Mouse (Mus musculus) heart, embryonic 11.5 days (tissue): Measurements from ENCODE around the gene Trim80. TPM values are rescaled to one million over a fixed set of nuclear protein-coding genes. Genes with fewer than 3 reads are reported as not detected.
A peak's percentile ranks its signal among the peaks of the same experiment; 100 is the strongest.

Experiments
- ATAC-seq: fragments of 200-750 bp; cut with Nextera tagmentation; replicated peaks from 2 replicates; pipeline ENCODE4 v1.8.0; 2017; ENCODE audit warnings: moderate library complexity; ENCODE audit not compliant: insufficient number of reproducible peaks, low FRiP score, low TSS enrichment
- H3K27ac ChIP-seq: fragments of 300-500 bp; sonication (generic); 2 replicates; pipeline ENCODE4 v1.5.1; 2014; ENCODE audit warnings: mild to moderate bottlenecking, low read depth, low read length
- H3K27me3 ChIP-seq: fragments of 300-500 bp; sonication (generic); 2 replicates; pipeline ENCODE4 v1.6.1; 2014; ENCODE audit warnings: mild to moderate bottlenecking, low read length, mixed read lengths; ENCODE audit not compliant: control insufficient read depth, insufficient read depth
- H3K36me3 ChIP-seq: fragments of 300-500 bp; sonication (generic); 2 replicates; pipeline ENCODE4 v1.6.1; 2014; ENCODE audit warnings: mild to moderate bottlenecking, low read length, moderate library complexity, mixed read lengths; ENCODE audit not compliant: control insufficient read depth, insufficient read depth
- H3K4me1 ChIP-seq: fragments of 300-500 bp; sonication (generic); 2 replicates; pipeline ENCODE4 v1.6.1; 2014; ENCODE audit warnings: low read length; ENCODE audit not compliant: control insufficient read depth, insufficient read depth
- H3K4me2 ChIP-seq: fragments of 300-500 bp; sonication (generic); 2 replicates; pipeline ENCODE4 v1.6.1; 2014; ENCODE audit warnings: mild to moderate bottlenecking, moderate library complexity
- H3K4me3 ChIP-seq: fragments of 300-500 bp; sonication (generic); 2 replicates; pipeline ENCODE4 v1.5.1; 2014; ENCODE audit warnings: low read depth, low read length
- H3K9ac ChIP-seq: fragments of 300-500 bp; sonication (generic); 2 replicates; pipeline ENCODE4 v1.6.1; 2014; ENCODE audit warnings: mild to moderate bottlenecking, low read depth, low read length, moderate library complexity
- H3K9me3 ChIP-seq: fragments of 300-500 bp; sonication (generic); replicated peaks from 2 replicates; pipeline ENCODE4 v1.6.1; 2016; ENCODE audit warnings: low read length; ENCODE audit not compliant: control insufficient read depth
- WGBS: fragments of 180-500 bp; shearing (Covaris S2); extraction: QIAGEN DNeasy Blood & Tissue Kit; methylation state at CpG from one replicate; pipeline ENCODE4 v1.1.7; 2014; ENCODE audit not compliant: insufficient replicate concordance; 5-methylcytosine and 5-hydroxymethylcytosine counted together
- polyA plus RNA-seq: library from polyadenylated mRNA; unstranded; fragments of >200 nt; fragmentation: Nextera tagmentation; extraction: Ambion mirVana; gene quantifications from 2 replicates; pipeline ENCODE4 v1.2.1, GENCODE M21; 2014

The Trim80 gene
- polyA plus RNA-seq, 1 experiment from 2014 or later = 0.26 TPM

- H3K4me1 ChIP-seq = peaks cover 21% of the 10 kb centered on the region
- no peak overlapping the region for H3K27ac ChIP-seq
- H3K9me3 ChIP-seq = no peaks in the 10 kb centered on the region
- 86% methylated on average over 3 of the region's 3 CpGs for WGBS
- H3K9ac ChIP-seq = no peak overlapping the region
- no peak overlapping the region for H3K4me3 ChIP-seq
- H3K36me3 ChIP-seq = peaks cover 3% of the 10 kb centered on the region; the same call in 1 of the 2 replicates
- no peak for ATAC-seq
- H3K27me3 ChIP-seq = no peaks in the 10 kb centered on the region
- H3K4me2 ChIP-seq = no peak overlapping the region
Measured at GRCm38 (mm10) chr11:115423091-115423490, 17.3 kb upstream of the Trim80 start.

- no peak overlapping the region for H3K4me3 ChIP-seq
- 78% methylated on average over 7 of the region's 7 CpGs for WGBS
- no peak for ATAC-seq
- no peaks in the 10 kb centered on the region for H3K27me3 ChIP-seq
- no peak overlapping the region for H3K27ac ChIP-seq
- peaks cover 7% of the 10 kb centered on the region; the same call in 1 of the 2 replicates for H3K36me3 ChIP-seq
- no peak overlapping the region for H3K4me2 ChIP-seq
- peaks cover 17% of the 10 kb centered on the region for H3K4me1 ChIP-seq
- H3K9ac ChIP-seq = no peak overlapping the region
- H3K9me3 ChIP-seq = no peaks in the 10 kb centered on the region
Measured at GRCm38 (mm10) chr11:115424666-115425065, 15.7 kb upstream of the Trim80 start.

- 89% methylated on average over 6 of the region's 6 CpGs for WGBS
- Histone ChIP-seq H3K4me1 (peaks cover 17% of the 10 kb centered on the region), H3K9ac (no peak overlapping the region), H3K9me3 (no peaks in the 10 kb centered on the region), H3K4me2 (no peak overlapping the region), H3K27me3 (no peaks in the 10 kb centered on the region), H3K36me3 (peaks cover 12% of the 10 kb centered on the region; the same call in 1 of the 2 replicates), H3K4me3 (no peak overlapping the region), H3K27ac (no peak overlapping the region)
- no peak for ATAC-seq
Measured at GRCm38 (mm10) chr11:115425671-115426070, 14.7 kb upstream of the Trim80 start.

- 38% methylated on average over 20 of the region's 20 CpGs for WGBS
- Histone ChIP-seq H3K4me1 (peaks cover 9% of the 10 kb centered on the region; the same call in 1 of the 2 replicates), H3K9me3 (no peaks in the 10 kb centered on the region), H3K4me2 (peak overlapping the region; percentile 35; the same call in 1 of the 2 replicates), H3K27me3 (no peaks in the 10 kb centered on the region), H3K4me3 (no peak overlapping the region), H3K9ac (peak overlapping the region; percentile 44; the same call in 1 of the 2 replicates), H3K36me3 (peaks cover 18% of the 10 kb centered on the region; the same call in 1 of the 2 replicates), H3K27ac (peak overlapping the region; percentile 54)
- ATAC-seq = peak; percentile 57; the same call in 1 of the 2 replicates
Measured at GRCm38 (mm10) chr11:115427482-115428331, 12.6 kb upstream of the Trim80 start.

- Histone ChIP-seq H3K9ac (no peak overlapping the region), H3K4me2 (no peak overlapping the region), H3K27me3 (no peaks in the 10 kb centered on the region), H3K4me3 (no peak overlapping the region), H3K27ac (no peak overlapping the region), H3K9me3 (no peaks in the 10 kb centered on the region), H3K36me3 (peaks cover 18% of the 10 kb centered on the region; the same call in 1 of the 2 replicates), H3K4me1 (peaks cover 9% of the 10 kb centered on the region; the same call in 1 of the 2 replicates)
- no peak for ATAC-seq
- 85% methylated on average over 7 of the region's 7 CpGs for WGBS
Measured at GRCm38 (mm10) chr11:115429307-115429706, 11.0 kb upstream of the Trim80 start.

GRCm38 (mm10) chr11:115430561-115430960, 9.8 kb upstream of the Trim80 start:
- Histone ChIP-seq H3K9ac (no peak overlapping the region), H3K36me3 (peaks cover 18% of the 10 kb centered on the region; the same call in 1 of the 2 replicates), H3K27me3 (no peaks in the 10 kb centered on the region), H3K4me1 (peaks cover 12% of the 10 kb centered on the region), H3K4me2 (no peak overlapping the region), H3K9me3 (no peaks in the 10 kb centered on the region), H3K4me3 (no peak overlapping the region), H3K27ac (no peak overlapping the region)
- 92% methylated on average over 6 of the region's 6 CpGs for WGBS
- ATAC-seq = no peak

GRCm38 (mm10) chr11:115432814-115433213, 7.5 kb upstream of the Trim80 start:
- H3K4me1 ChIP-seq = peaks cover 14% of the 10 kb centered on the region
- H3K4me3 ChIP-seq = no peak overlapping the region
- no peaks in the 10 kb centered on the region for H3K9me3 ChIP-seq
- H3K36me3 ChIP-seq = peaks cover 15% of the 10 kb centered on the region; the same call in 1 of the 2 replicates
- no peaks in the 10 kb centered on the region for H3K27me3 ChIP-seq
- no peak overlapping the region for H3K9ac ChIP-seq
- WGBS = 71% methylated on average over 4 of the region's 4 CpGs
- ATAC-seq = no peak
- H3K27ac ChIP-seq = no peak overlapping the region
- no peak overlapping the region for H3K4me2 ChIP-seq

GRCm38 (mm10) chr11:115433342-115433741, 7.0 kb upstream of the Trim80 start:
- no peaks in the 10 kb centered on the region for H3K9me3 ChIP-seq
- no peak overlapping the region for H3K9ac ChIP-seq
- H3K4me1 ChIP-seq = peaks cover 9% of the 10 kb centered on the region
- ATAC-seq = no peak
- WGBS = 78% methylated on average over 6 of the region's 6 CpGs
- no peak overlapping the region for H3K27ac ChIP-seq
- H3K4me2 ChIP-seq = no peak overlapping the region
- no peak overlapping the region for H3K4me3 ChIP-seq
- H3K36me3 ChIP-seq = peaks cover 15% of the 10 kb centered on the region; the same call in 1 of the 2 replicates
- H3K27me3 ChIP-seq = no peaks in the 10 kb centered on the region
